Mouse (Mus musculus) spleen, adult 2 months (tissue): Measurements from ENCODE around the gene Lyzl4.

ENCODE experiments used
- CTCF ChIP-seq: fragments of 200-500 bp; IDR thresholded peaks from 2 replicates; pipeline ENCODE4 v1.5.1; 2011; ENCODE audit warnings: mild to moderate bottlenecking, inconsistent platforms; ENCODE audit not compliant: insufficient read depth, insufficient read length, insufficient replicate concordance; ENCODE audit errors: extremely low read depth
- POLR2A ChIP-seq: fragments of 200-500 bp; IDR thresholded peaks from 2 replicates; pipeline ENCODE4 v1.6.1; 2011; ENCODE audit warnings: low read depth, low read length, inconsistent platforms

- TF ChIP-seq POLR2A, result no peak
- TF ChIP-seq CTCF, result no peak
These were observed 22.2 kb upstream of the Lyzl4 start for GRCm38 (mm10) chr9:121664104-121664503.
